Mouse (Mus musculus): ENCODE results near the gene 9530077C05Rik. TPM values are rescaled to one million over a fixed set of nuclear protein-coding genes. Genes with fewer than 3 reads are reported as not detected.

The 9530077C05Rik gene
- total RNA-seq, 2 experiments from 2014 or later: 0.36 to 0.59 TPM

DNA sequence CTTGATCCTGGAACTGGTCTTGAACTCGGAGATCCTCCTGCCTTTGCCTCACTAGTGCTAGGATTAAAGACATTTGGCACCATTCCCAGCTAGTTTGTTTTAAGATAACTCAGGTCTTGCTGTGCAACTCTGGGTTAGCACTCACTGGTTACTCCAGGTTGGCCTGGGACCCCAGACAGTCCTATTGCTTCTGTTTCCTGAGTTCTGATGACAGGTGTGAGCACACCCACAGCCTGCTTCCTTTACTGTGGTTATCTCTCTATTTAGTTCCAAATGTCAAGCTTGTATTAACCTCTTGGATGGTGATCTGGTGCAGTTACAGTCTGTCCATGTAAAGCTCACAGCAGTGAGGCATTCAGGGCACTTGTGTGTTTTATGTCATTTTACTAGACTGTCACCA, 12.2 kb downstream of the 9530077C05Rik start:
- no peak for TF ChIP-seq CTCF (IDR thresholded peaks at IDR 0.05)
- no peak overlapping the region for H3K4me3 ChIP-seq
- H3K27ac ChIP-seq: no peak overlapping the region
- DNase-seq: no peak
- intact Hi-C loops (cut with DNase I): no loop called here

DNA sequence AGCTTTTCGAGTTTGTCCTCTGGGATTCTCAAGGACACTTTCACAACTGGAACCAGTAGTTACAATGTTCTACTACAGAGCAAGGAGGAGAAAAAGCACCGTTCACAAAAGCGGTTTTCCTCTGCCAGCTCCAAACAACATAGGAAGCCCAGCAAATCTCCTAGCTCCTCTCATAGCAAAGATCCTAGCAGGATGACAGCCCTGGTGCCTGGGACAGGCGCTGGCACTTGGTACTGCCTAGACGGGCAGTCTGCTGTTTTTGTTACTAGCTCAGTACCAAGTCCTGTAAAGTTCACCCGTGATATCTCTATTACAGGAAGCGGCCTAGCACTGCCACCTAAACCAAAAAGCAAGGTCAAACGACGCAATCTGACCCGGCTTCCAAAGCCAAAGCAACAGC, 12.9 kb downstream of the 9530077C05Rik start:
- peak overlapping the region; percentile 56; the same call in 1 of the 2 replicates for H3K27ac ChIP-seq
- no peak for TF ChIP-seq CTCF (IDR thresholded peaks at IDR 0.05)
- intact Hi-C loops (cut with DNase I): no loop called here
- DNase-seq: no peak
- no peak overlapping the region for H3K4me3 ChIP-seq

GRCm38 (mm10) chr9:22424719-22425118, 13.4 kb downstream of the 9530077C05Rik start:
- DNase-seq: no peak
- H3K4me3 ChIP-seq: no peak overlapping the region
- intact Hi-C loops (cut with DNase I): no loop called here
- H3K27ac ChIP-seq: peak overlapping the region; percentile 56; the same call in 1 of the 2 replicates
- no peak for TF ChIP-seq CTCF (IDR thresholded peaks at IDR 0.05)

DNA sequence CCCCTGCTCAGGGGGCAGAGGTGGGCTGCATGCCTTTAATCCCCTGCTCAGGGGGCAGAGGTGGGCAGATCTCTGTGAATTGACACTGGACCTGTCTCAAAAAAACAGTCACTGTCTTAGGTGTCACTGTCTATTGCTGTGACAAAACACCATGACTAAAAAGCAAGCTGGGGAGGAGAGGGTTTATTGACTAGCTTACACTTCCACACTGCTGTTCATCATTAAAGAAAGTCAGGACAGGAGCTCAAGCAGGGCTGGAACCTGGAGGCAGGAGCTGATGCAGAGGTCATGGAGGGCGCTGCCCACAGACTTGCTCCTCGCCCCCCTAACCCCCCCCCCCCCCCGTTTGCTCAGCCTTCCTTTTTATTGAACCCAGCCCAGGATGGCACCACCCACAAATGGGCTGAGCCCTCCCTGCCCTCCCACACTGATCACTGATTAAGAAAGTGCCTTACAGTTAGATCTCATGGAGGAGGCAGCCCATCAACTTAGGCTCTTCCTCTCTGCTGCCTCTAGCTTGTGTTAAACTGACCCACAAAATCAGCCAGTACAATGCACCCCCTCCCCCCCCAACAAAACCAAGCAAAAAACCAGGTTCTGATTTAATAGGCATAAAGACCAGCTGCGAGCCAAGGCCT, 16.8 kb downstream of the 9530077C05Rik start:
- intact Hi-C loops (cut with DNase I): no loop called here
- no peak for TF ChIP-seq CTCF (IDR thresholded peaks at IDR 0.05)
- Histone ChIP-seq H3K27ac (no peak overlapping the region), H3K4me3 (no peak overlapping the region)
- no peak for DNase-seq

DNA sequence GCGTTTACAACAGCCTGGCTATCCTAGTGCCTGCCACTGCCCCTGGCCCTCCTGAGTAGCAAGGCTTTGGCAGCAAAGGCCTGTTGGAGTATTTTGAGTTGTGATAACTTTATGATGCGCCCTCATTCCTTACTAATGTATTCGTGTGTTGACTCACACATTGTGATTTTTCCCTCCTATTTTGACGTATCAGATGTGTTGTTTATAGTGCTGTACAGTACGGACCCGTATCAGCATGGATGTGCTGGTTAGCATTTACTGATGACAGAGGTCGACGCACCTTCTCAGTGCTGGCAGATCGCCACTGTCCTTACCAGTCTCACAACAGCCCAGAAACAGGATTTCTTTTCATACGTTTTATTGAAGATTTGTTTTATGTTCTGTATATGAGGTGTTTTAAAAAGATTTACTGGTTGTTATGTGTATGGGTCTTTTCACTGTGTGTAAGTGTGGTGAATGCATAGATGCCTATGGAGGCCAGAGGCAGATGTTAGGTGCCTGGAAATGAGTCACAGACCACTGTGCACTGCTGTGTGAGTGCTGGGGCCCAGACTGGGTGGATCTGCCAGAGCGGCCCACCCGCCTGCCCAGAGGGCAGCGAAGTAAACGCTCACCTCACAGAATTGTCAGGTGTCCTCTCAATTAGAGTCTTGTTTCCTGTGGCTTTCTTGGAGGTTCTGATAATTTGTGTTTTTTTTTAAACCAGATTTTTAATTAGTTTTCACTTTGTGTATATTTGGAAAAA, 17.5 kb downstream of the 9530077C05Rik start:
- no peak for TF ChIP-seq CTCF (IDR thresholded peaks at IDR 0.05)
- intact Hi-C loops (cut with DNase I): no loop called here
- H3K4me3 ChIP-seq: no peak overlapping the region
- no peak for DNase-seq
- no peak overlapping the region for H3K27ac ChIP-seq

DNA sequence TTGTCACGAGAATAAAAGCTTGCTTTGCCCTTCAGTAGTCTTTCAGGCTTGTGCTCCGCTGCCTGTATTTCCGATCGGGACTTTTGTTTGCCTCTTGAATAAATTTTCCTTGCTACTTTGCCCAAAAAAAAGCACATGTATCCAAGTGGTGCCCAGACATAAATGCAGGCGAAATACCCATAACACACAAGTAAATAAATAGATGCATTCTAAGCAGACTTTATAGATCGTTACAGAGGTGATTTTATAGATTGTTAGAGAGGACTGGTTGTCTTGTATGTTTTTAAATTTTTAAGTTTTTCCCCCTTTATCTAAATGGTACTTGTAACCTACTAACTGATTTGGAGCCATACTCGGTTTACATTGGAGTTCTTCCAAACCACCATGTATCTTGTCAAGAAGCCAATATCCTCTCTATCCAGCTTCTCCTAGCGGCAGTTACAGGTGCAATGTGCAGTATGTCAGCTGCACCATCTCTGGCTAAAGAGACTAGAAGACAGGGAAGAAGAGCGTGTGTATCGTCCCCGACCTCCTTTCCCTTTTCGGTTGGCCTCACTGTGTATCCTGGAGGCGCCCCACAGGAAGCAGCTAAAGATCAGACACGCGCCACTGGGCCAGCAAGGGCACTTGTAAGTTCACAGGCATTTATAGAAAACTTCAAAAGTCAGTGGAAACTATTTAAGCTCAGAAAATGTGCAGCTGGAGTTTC, 18.4 kb downstream of the 9530077C05Rik start:
- intact Hi-C loops (cut with DNase I): no loop called here
- DNase-seq: no peak
- Histone ChIP-seq H3K4me3 (peak overlapping the region; percentile 37), H3K27ac (no peak overlapping the region)
- TF ChIP-seq CTCF (IDR thresholded peaks at IDR 0.05): no peak

- Histone ChIP-seq H3K4me3 (peak overlapping the region; percentile 37), H3K27ac (no peak overlapping the region)
- DNase-seq: no peak
- no peak for TF ChIP-seq CTCF (IDR thresholded peaks at IDR 0.05)
- intact Hi-C loops (cut with DNase I): no loop called here
Observed at GRCm38 (mm10) chr9:22430315-22430840, 19.1 kb downstream of the 9530077C05Rik start.

DNA sequence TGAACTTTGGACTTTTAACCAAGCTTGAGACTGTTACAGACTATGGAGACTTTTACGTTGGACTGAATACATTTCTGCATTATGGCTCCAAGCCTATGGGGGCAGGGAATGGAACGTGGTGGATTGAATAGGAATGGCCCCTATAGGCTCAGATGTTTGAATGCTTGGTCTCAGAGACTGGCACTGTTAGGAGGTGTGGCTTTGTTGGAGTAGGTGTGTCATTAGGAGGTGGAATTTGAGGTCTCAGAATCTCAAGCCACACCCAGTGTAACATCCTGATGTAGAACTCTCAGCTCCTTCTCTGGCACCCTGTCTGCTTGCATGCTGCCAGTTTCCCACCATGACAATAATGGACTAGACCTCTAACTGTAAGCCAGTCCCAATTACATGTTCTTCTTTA, 21.9 kb downstream of the 9530077C05Rik start:
- no peak for DNase-seq
- Histone ChIP-seq H3K4me3 (no peak overlapping the region), H3K27ac (no peak overlapping the region)
- TF ChIP-seq CTCF (IDR thresholded peaks at IDR 0.05): no peak
- intact Hi-C loops (cut with DNase I): no loop called here

- intact Hi-C loops (cut with DNase I): no loop called here
- H3K4me3 ChIP-seq: no peak overlapping the region
- DNase-seq: no peak
- no peak overlapping the region for H3K27ac ChIP-seq
- no peak for TF ChIP-seq CTCF (IDR thresholded peaks at IDR 0.05)
Observed at GRCm38 (mm10) chr9:22434101-22434500, 22.8 kb downstream of the 9530077C05Rik start.

GRCm38 (mm10) chr9:22438826-22439225, 27.5 kb downstream of the 9530077C05Rik start:
- DNase-seq: no peak
- no peak for TF ChIP-seq CTCF (IDR thresholded peaks at IDR 0.05)
- intact Hi-C loops (cut with DNase I): no loop called here
- Histone ChIP-seq H3K4me3 (no peak overlapping the region), H3K27ac (no peak overlapping the region)

DNA sequence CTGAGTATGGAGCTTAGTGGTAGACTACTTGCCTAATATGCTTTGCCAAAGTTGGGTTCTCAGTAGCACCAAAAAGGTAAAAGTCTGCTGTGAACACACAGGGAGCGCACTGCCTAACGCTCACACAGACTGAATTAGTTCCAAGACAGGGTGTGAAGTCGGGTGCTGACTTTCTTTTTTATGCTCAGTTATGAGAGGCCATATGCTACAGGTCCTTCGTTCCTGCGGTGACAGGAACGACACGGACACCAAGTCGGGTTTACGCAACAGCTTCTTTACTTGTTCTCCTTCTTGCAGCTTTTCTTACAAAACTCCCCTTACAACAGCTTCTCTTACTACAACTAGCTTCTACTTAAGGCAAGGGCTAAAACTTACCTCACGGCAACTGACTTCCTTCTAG, 31.8 kb downstream of the 9530077C05Rik start:
- intact Hi-C loops (cut with DNase I): no loop called here
- TF ChIP-seq CTCF (IDR thresholded peaks at IDR 0.05): no peak
- Histone ChIP-seq H3K4me3 (no peak overlapping the region), H3K27ac (no peak overlapping the region)
- DNase-seq: no peak

DNA sequence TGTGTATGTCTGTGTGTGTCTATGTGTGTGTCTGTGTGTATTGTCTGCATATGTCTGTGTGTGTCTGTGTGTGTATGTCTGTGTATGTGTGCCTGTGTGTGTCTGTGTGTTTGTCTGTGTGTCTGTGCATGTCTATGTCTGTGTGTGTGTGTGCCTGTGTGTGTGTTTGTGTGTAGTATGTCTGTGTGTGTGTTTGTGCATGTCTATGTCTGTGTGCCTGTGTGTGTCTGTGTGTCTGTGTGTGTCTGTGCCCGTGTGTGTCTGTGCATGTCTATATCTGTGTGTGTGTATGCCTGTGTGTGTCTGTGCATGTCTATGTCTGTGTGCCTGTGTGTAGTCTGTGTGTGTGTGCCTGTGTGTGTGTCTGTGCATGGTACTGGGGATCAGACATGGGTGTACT, 33.8 kb downstream of the 9530077C05Rik start:
- TF ChIP-seq CTCF (IDR thresholded peaks at IDR 0.05): no peak
- intact Hi-C loops (cut with DNase I): no loop called here
- H3K4me3 ChIP-seq: no peak overlapping the region
- no peak for DNase-seq
- H3K27ac ChIP-seq: no peak overlapping the region

GRCm38 (mm10) chr9:22447213-22447612, 35.9 kb downstream of the 9530077C05Rik start:
- intact Hi-C loops (cut with DNase I): no loop called here
- Histone ChIP-seq H3K4me3 (no peak overlapping the region), H3K27ac (no peak overlapping the region)
- no peak for TF ChIP-seq CTCF (IDR thresholded peaks at IDR 0.05)
- no peak for DNase-seq

Measured in gastrocnemius, adult 2 months (tissue).